Mouse (Mus musculus) urinary bladder, postnatal 25 days (tissue): ENCODE measurements around the gene Efcab14.

Experiments used
- DNase-seq: peaks from one replicate; pipeline ENCODE4 v3.0.0; 2022; ENCODE audit warnings: low spot score

Gene Efcab14

GRCm38 (mm10) chr4:115737551-115738041 is at the start of gene Efcab14:
Gene Efcab14 (plus strand): TSS chr4:115737744.
- DNase-seq: peak; percentile 97

GRCm38 (mm10) chr4:115701468-115701867 is 36.1 kb upstream of the Efcab14 start:
- DNase-seq: no peak

GRCm38 (mm10) chr4:115703927-115704505 is 33.5 kb upstream of the Efcab14 start:
- no peak for DNase-seq

GRCm38 (mm10) chr4:115708974-115709593 is 28.5 kb upstream of the Efcab14 start:
- DNase-seq: no peak

GRCm38 (mm10) chr4:115709792-115710418 is 27.6 kb upstream of the Efcab14 start:
- DNase-seq: peak; percentile 75

- peak; percentile 64 for DNase-seq
Measured at GRCm38 (mm10) chr4:115728721-115729120, 8.8 kb upstream of the Efcab14 start.

- DNase-seq: peak; percentile 56
Measured at GRCm38 (mm10) chr4:115731588-115732222, 5.8 kb upstream of the Efcab14 start.

GRCm38 (mm10) chr4:115732223-115732818 is 5.2 kb upstream of the Efcab14 start:
- DNase-seq: no peak

GRCm38 (mm10) chr4:115733746-115734145 is 3.8 kb upstream of the Efcab14 start:
- DNase-seq: no peak

GRCm38 (mm10) chr4:115734867-115735266 is 2.7 kb upstream of the Efcab14 start:
- DNase-seq: no peak

- DNase-seq: no peak
Measured at GRCm38 (mm10) chr4:115738481-115738985, 989 bp downstream of the Efcab14 start.

GRCm38 (mm10) chr4:115742658-115743057 is 5.1 kb downstream of the Efcab14 start:
- DNase-seq: no peak

GRCm38 (mm10) chr4:115743096-115743495 is 5.6 kb downstream of the Efcab14 start:
- no peak for DNase-seq

- no peak for DNase-seq
Measured at GRCm38 (mm10) chr4:115748181-115748580, 10.6 kb downstream of the Efcab14 start.

GRCm38 (mm10) chr4:115749336-115749735 is 11.8 kb downstream of the Efcab14 start:
- no peak for DNase-seq

GRCm38 (mm10) chr4:115754101-115754500 is 16.6 kb downstream of the Efcab14 start:
- DNase-seq: no peak

- no peak for DNase-seq
Measured at GRCm38 (mm10) chr4:115754851-115755250, 17.3 kb downstream of the Efcab14 start.

GRCm38 (mm10) chr4:115761206-115761605 is 23.7 kb downstream of the Efcab14 start:
- DNase-seq: no peak

- DNase-seq: no peak
Measured at GRCm38 (mm10) chr4:115764581-115764980, 27.0 kb downstream of the Efcab14 start.

GRCm38 (mm10) chr4:115767647-115768467 is 30.3 kb downstream of the Efcab14 start:
- DNase-seq: no peak

- no peak for DNase-seq
Measured at GRCm38 (mm10) chr4:115775056-115775455, 37.5 kb downstream of the Efcab14 start.
